Mouse (Mus musculus) hindbrain, embryonic 12.5 days (tissue): ENCODE data around the gene Mrps23. TPM values are rescaled to one million over a fixed set of nuclear protein-coding genes. Genes with fewer than 3 reads are reported as not detected.
"Not testable (repeated sequence)": the region's sequence is repeated elsewhere in the genome, so short reads cannot be mapped to it uniquely, and the experiment has no call there.

Experiments used
- ATAC-seq: fragments of 200-750 bp; cut with Nextera tagmentation; 2 replicates; pipeline ENCODE4 v1.8.0; 2017; ENCODE audit warnings: moderate TSS enrichment; ENCODE audit not compliant: low FRiP score
- H3K27ac ChIP-seq: fragments of 300-500 bp; sonication (generic); 2 replicates; pipeline ENCODE4 v1.5.1; 2016; ENCODE audit warnings: mild to moderate bottlenecking
- H3K27me3 ChIP-seq: fragments of 300-500 bp; sonication (generic); 2 replicates; pipeline ENCODE4 v1.6.1; 2016; ENCODE audit warnings: mild to moderate bottlenecking
- H3K36me3 ChIP-seq: fragments of 300-500 bp; sonication (generic); 2 replicates; pipeline ENCODE4 v1.6.1; 2016; ENCODE audit warnings: mild to moderate bottlenecking
- H3K4me1 ChIP-seq: fragments of 300-500 bp; sonication (generic); 2 replicates; pipeline ENCODE4 v1.6.1; 2016
- H3K4me2 ChIP-seq: fragments of 300-500 bp; sonication (generic); replicated peaks from 2 replicates; pipeline ENCODE4 v1.6.1; 2016; ENCODE audit warnings: mild to moderate bottlenecking
- H3K4me3 ChIP-seq: fragments of 300-500 bp; sonication (generic); 2 replicates; pipeline ENCODE4 v1.5.1; 2016; ENCODE audit warnings: mild to moderate bottlenecking
- H3K9ac ChIP-seq: fragments of 300-500 bp; sonication (generic); 2 replicates; pipeline ENCODE4 v1.6.1; 2016; ENCODE audit warnings: mild to moderate bottlenecking, moderate library complexity
- H3K9me3 ChIP-seq: fragments of 300-500 bp; sonication (generic); replicated peaks from 2 replicates; pipeline ENCODE4 v1.6.1; 2016; ENCODE audit warnings: mild to moderate bottlenecking
- WGBS: fragments of 180-500 bp; shearing (Covaris S2); methylation state at CpG from one replicate; pipeline ENCODE4 v1.1.7; 2016; 5-methylcytosine and 5-hydroxymethylcytosine counted together
- polyA plus RNA-seq: library from polyadenylated mRNA; unstranded; fragments of >200 nt; fragmentation: Nextera tagmentation; extraction: Ambion mirVana; gene quantifications from 2 replicates; pipeline ENCODE4 v1.2.1, GENCODE M21; 2016

Gene Mrps23
- polyA plus RNA-seq, 1 experiment from 2014 or later, result 57.4 TPM

- Histone ChIP-seq H3K27ac (no peak overlapping the region), H3K4me2 (no peak overlapping the region), H3K9ac (no peak overlapping the region), H3K27me3 (peaks cover 21% of the 10 kb centered on the region), H3K4me1 (peaks cover 12% of the 10 kb centered on the region), H3K36me3 (no peaks in the 10 kb centered on the region), H3K9me3 (no peaks in the 10 kb centered on the region), H3K4me3 (no peak overlapping the region)
- WGBS, result 20% methylated on average over 4 of the region's 4 CpGs
- ATAC-seq, result no peak
These were observed 6.0 kb upstream of the Mrps23 start for GRCm38 (mm10) chr11:88198223-88198622.

- H3K9ac ChIP-seq, result no peak overlapping the region; the same call in 1 of the 2 replicates
- H3K36me3 ChIP-seq, result no peaks in the 10 kb centered on the region
- H3K27ac ChIP-seq, result no peak overlapping the region
- no peak overlapping the region for H3K4me2 ChIP-seq
- peaks cover 23% of the 10 kb centered on the region for H3K4me1 ChIP-seq
- H3K27me3 ChIP-seq, result peaks cover 2% of the 10 kb centered on the region; the same call in 1 of the 2 replicates
- no peak for ATAC-seq
- H3K9me3 ChIP-seq, result no peaks in the 10 kb centered on the region
- H3K4me3 ChIP-seq, result no peak overlapping the region
- WGBS, result 82% methylated on average over 2 of the region's 2 CpGs
These were observed 3.0 kb upstream of the Mrps23 start for GRCm38 (mm10) chr11:88201172-88201571.

- H3K9me3 ChIP-seq, result no peaks in the 10 kb centered on the region
- ATAC-seq, result no peak
- H3K36me3 ChIP-seq, result peaks cover under 1% of the 10 kb centered on the region; the same call in 1 of the 2 replicates
- H3K4me1 ChIP-seq, result peaks cover 23% of the 10 kb centered on the region
- no peak overlapping the region for H3K4me2 ChIP-seq
- 5% methylated on average over 2 of the region's 2 CpGs for WGBS
- no peak overlapping the region for H3K27ac ChIP-seq
- no peaks in the 10 kb centered on the region for H3K27me3 ChIP-seq
- 0 out of 2 replicates have a peak overlapping the region, but pooled peaks have one; percentile 19 for H3K9ac ChIP-seq
- no peak overlapping the region for H3K4me3 ChIP-seq
These were observed 2.1 kb upstream of the Mrps23 start for GRCm38 (mm10) chr11:88202077-88202476.

GRCm38 (mm10) chr11:88204593-88205368 is 593 bp downstream of the Mrps23 start:
- H3K27me3 ChIP-seq, result no peaks in the 10 kb centered on the region
- peak overlapping the region; percentile 81 for H3K4me3 ChIP-seq
- H3K9ac ChIP-seq, result peak overlapping the region; percentile 87
- no peak; the same call in 1 of the 2 replicates for ATAC-seq
- WGBS, result 35% methylated on average over 30 of the region's 30 CpGs
- peaks cover 25% of the 10 kb centered on the region for H3K4me1 ChIP-seq
- H3K36me3 ChIP-seq, result peaks cover 10% of the 10 kb centered on the region
- H3K27ac ChIP-seq, result peak overlapping the region; percentile 83; the same call in 1 of the 2 replicates
- H3K4me2 ChIP-seq, result peak overlapping the region; percentile 74
- H3K9me3 ChIP-seq, result no peaks in the 10 kb centered on the region

GRCm38 (mm10) chr11:88206576-88206975 is 2.4 kb downstream of the Mrps23 start:
- peaks cover 28% of the 10 kb centered on the region for H3K36me3 ChIP-seq
- H3K9ac ChIP-seq, H3K4me3 ChIP-seq, ATAC-seq, H3K4me2 ChIP-seq, H3K27ac ChIP-seq, H3K27me3 ChIP-seq, H3K9me3 ChIP-seq: not testable (repeated sequence)
- WGBS, result 88% methylated on average over 8 of the region's 8 CpGs
- H3K4me1 ChIP-seq, result peaks cover 25% of the 10 kb centered on the region

- H3K36me3 ChIP-seq, result peaks cover 40% of the 10 kb centered on the region
- no peaks in the 10 kb centered on the region for H3K9me3 ChIP-seq
- 94% methylated on average over 2 of the region's 2 CpGs for WGBS
- peaks cover 25% of the 10 kb centered on the region for H3K4me1 ChIP-seq
- H3K27ac ChIP-seq, result no peak overlapping the region
- no peak for ATAC-seq
- H3K4me2 ChIP-seq, result no peak overlapping the region
- H3K9ac ChIP-seq, result no peak overlapping the region
- no peak overlapping the region for H3K4me3 ChIP-seq
- H3K27me3 ChIP-seq, result no peaks in the 10 kb centered on the region
These were observed 3.5 kb downstream of the Mrps23 start for GRCm38 (mm10) chr11:88207697-88208096.

- no peak overlapping the region for H3K4me2 ChIP-seq
- H3K9ac ChIP-seq, result no peak overlapping the region
- H3K27me3 ChIP-seq, result no peaks in the 10 kb centered on the region
- H3K27ac ChIP-seq, result no peak overlapping the region
- no peak for ATAC-seq
- H3K36me3 ChIP-seq, result peaks cover 39% of the 10 kb centered on the region
- H3K9me3 ChIP-seq, result no peaks in the 10 kb centered on the region
- H3K4me1 ChIP-seq, result peaks cover 16% of the 10 kb centered on the region
- no peak overlapping the region for H3K4me3 ChIP-seq
- WGBS, result 86% methylated on average over 5 of the region's 5 CpGs
These were observed 7.8 kb downstream of the Mrps23 start for GRCm38 (mm10) chr11:88211824-88212582.

- Histone ChIP-seq H3K9me3 (no peaks in the 10 kb centered on the region), H3K36me3 (peaks cover 36% of the 10 kb centered on the region), H3K9ac (no peak overlapping the region), H3K4me3 (no peak overlapping the region), H3K4me1 (peaks cover 15% of the 10 kb centered on the region), H3K27me3 (no peaks in the 10 kb centered on the region), H3K27ac (no peak overlapping the region), H3K4me2 (no peak overlapping the region)
- no peak for ATAC-seq
- 48% methylated on average over 6 of the region's 6 CpGs for WGBS
These were observed 9.6 kb downstream of the Mrps23 start for GRCm38 (mm10) chr11:88213757-88214156.

- Histone ChIP-seq H3K27me3 (no peaks in the 10 kb centered on the region), H3K4me1 (peaks cover 15% of the 10 kb centered on the region), H3K9me3 (no peaks in the 10 kb centered on the region), H3K4me3 (no peak overlapping the region), H3K36me3 (peaks cover 26% of the 10 kb centered on the region), H3K27ac (peak overlapping the region; percentile 73), H3K4me2 (peak overlapping the region; percentile 35; the same call in 1 of the 2 replicates), H3K9ac (no peak overlapping the region)
- peak; percentile 58; the same call in 1 of the 2 replicates for ATAC-seq
- 55% methylated on average over 21 of the region's 21 CpGs for WGBS
These were observed 11.0 kb downstream of the Mrps23 start for GRCm38 (mm10) chr11:88214881-88215831.

- WGBS, result 17% methylated on average over 10 of the region's 10 CpGs
- H3K27me3 ChIP-seq, result no peaks in the 10 kb centered on the region
- no peak overlapping the region for H3K9ac ChIP-seq
- peak; percentile 44; the same call in 1 of the 2 replicates for ATAC-seq
- H3K27ac ChIP-seq, result peak overlapping the region; percentile 73
- H3K36me3 ChIP-seq, result peaks cover 15% of the 10 kb centered on the region
- no peak overlapping the region for H3K4me3 ChIP-seq
- H3K4me1 ChIP-seq, result peaks cover 15% of the 10 kb centered on the region
- H3K9me3 ChIP-seq, result no peaks in the 10 kb centered on the region
- H3K4me2 ChIP-seq, result peak overlapping the region; percentile 35
These were observed 12.1 kb downstream of the Mrps23 start for GRCm38 (mm10) chr11:88216231-88216685.

GRCm38 (mm10) chr11:88218155-88218554 is 14.0 kb downstream of the Mrps23 start:
- Histone ChIP-seq H3K9me3 (no peaks in the 10 kb centered on the region), H3K4me1 (peaks cover 15% of the 10 kb centered on the region), H3K9ac (no peak overlapping the region), H3K36me3 (no peaks in the 10 kb centered on the region), H3K4me3 (no peak overlapping the region), H3K27ac (no peak overlapping the region), H3K27me3 (no peaks in the 10 kb centered on the region), H3K4me2 (no peak overlapping the region)
- no peak for ATAC-seq
- 91% methylated on average over 6 of the region's 6 CpGs for WGBS
